Mouse (Mus musculus): Measurements from ENCODE around the gene Xpnpep3. TPM values are rescaled to one million over a fixed set of nuclear protein-coding genes. Genes with fewer than 3 reads are reported as not detected.
A peak's percentile ranks its signal among the peaks of the same experiment; 100 is the strongest.

Gene Xpnpep3
- total and polyA plus RNA-seq, 3 experiments = 5.8 to 12.9 (median 10.8) TPM

- TF ChIP-seq EP300 (IDR thresholded peaks at IDR 0.05; ENCODE audit: insufficient read depth, low read depth, low read length) (no peak), POLR2A (IDR thresholded peaks at IDR 0.05; ENCODE audit: insufficient read depth, low read depth, low read length) (no peak), CTCF (IDR thresholded peaks at IDR 0.05) (no peak)
- Histone ChIP-seq H3K79me2 (replicated peaks; ENCODE audit: control insufficient read depth, insufficient read depth, low read length) (0 out of 2 replicates have a peak, but pooled peaks cover 2% of the 10 kb centered on the region), H3K36me3 (ENCODE audit: control insufficient read depth, insufficient read depth, low read length) (peaks cover 9% of the 10 kb centered on the region), H3K27ac (no peak overlapping the region), H3K9ac (ENCODE audit: low read depth, low read length) (no peak overlapping the region), H3K27me3 (ENCODE audit: control insufficient read depth, insufficient read depth, low read length) (no peaks in the 10 kb centered on the region), H3K4me1 (ENCODE audit: control insufficient read depth, insufficient read depth, low read length) (peaks cover 8% of the 10 kb centered on the region), H3K4me3 (no peak overlapping the region)
- intact Hi-C loops (cut with DNase I) = no loop called here
- WGBS = 53% methylated on average over 3 of the region's 3 CpGs
- DNase-seq = no peak
These were observed 41.0 kb upstream of the Xpnpep3 start for GRCm38 (mm10) chr15:81358943-81359342.

- H3K27ac ChIP-seq = no peak overlapping the region
- TF ChIP-seq POLR2A (IDR thresholded peaks at IDR 0.05; ENCODE audit: insufficient read depth, low read depth, low read length) (no peak), EP300 (IDR thresholded peaks at IDR 0.05; ENCODE audit: insufficient read depth, low read depth, low read length) (no peak), CTCF (IDR thresholded peaks at IDR 0.05) (no peak)
- intact Hi-C loops (cut with DNase I) = no loop called here
- no peak overlapping the region; the same call in 1 of the 2 replicates for H3K4me3 ChIP-seq
- no peak for DNase-seq
- no peak overlapping the region for H3K9ac ChIP-seq (ENCODE audit: low read depth, low read length)
- peaks cover 9% of the 10 kb centered on the region for H3K36me3 ChIP-seq (ENCODE audit: control insufficient read depth, insufficient read depth, low read length)
- H3K27me3 ChIP-seq (ENCODE audit: control insufficient read depth, insufficient read depth, low read length) = no peaks in the 10 kb centered on the region
- 86% methylated on average over 5 of the region's 5 CpGs for WGBS
- H3K4me1 ChIP-seq (ENCODE audit: control insufficient read depth, insufficient read depth, low read length) = peaks cover 8% of the 10 kb centered on the region
- H3K79me2 ChIP-seq (replicated peaks; ENCODE audit: control insufficient read depth, insufficient read depth, low read length) = 0 out of 2 replicates have a peak, but pooled peaks cover 2% of the 10 kb centered on the region
These were observed 40.5 kb upstream of the Xpnpep3 start for GRCm38 (mm10) chr15:81359421-81359820.

- peak within 1 kb of the TSS; percentile 88 for H3K9ac ChIP-seq (ENCODE audit: low read depth, low read length)
- peak; percentile 94 to 95 for DNase-seq
- peaks cover 9% of the 10 kb centered on the region for H3K36me3 ChIP-seq (ENCODE audit: control insufficient read depth, insufficient read depth, low read length)
- H3K4me1 ChIP-seq (ENCODE audit: control insufficient read depth, insufficient read depth, low read length) = peaks cover 8% of the 10 kb centered on the region
- WGBS = under 1% methylated on average over 30 of the region's 30 CpGs
- TF ChIP-seq CTCF (IDR thresholded peaks at IDR 0.05) (no peak), EP300 (IDR thresholded peaks at IDR 0.05; ENCODE audit: insufficient read depth, low read depth, low read length) (0 out of 2 replicates have a peak, but pooled peaks have one; percentile 62), POLR2A (IDR thresholded peaks at IDR 0.05; ENCODE audit: insufficient read depth, low read depth, low read length) (peak; percentile 80)
- H3K79me2 ChIP-seq (replicated peaks; ENCODE audit: control insufficient read depth, insufficient read depth, low read length) = 0 out of 2 replicates have a peak, but pooled peaks cover 2% of the 10 kb centered on the region
- intact Hi-C loops (cut with DNase I) = loop anchor here (2.0 kb wide), 1 partner anchor 40 kb away; the partner anchor contains the start of genes St13 and Xpnpep3
- peak within 1 kb of the TSS; percentile 63 for H3K4me3 ChIP-seq
- H3K27me3 ChIP-seq (ENCODE audit: control insufficient read depth, insufficient read depth, low read length) = no peaks in the 10 kb centered on the region
- peak within 1 kb of the TSS; percentile 75 for H3K27ac ChIP-seq
These were observed 39.5 kb upstream of the Xpnpep3 start, which contains the start of gene Slc25a17 for GRCm38 (mm10) chr15:81360345-81361021. Gene Slc25a17, minus strand, starts transcription at chr15:81360812.

- Histone ChIP-seq H3K79me2 (replicated peaks; ENCODE audit: control insufficient read depth, insufficient read depth, low read length) (0 out of 2 replicates have a peak, but pooled peaks cover 2% of the 10 kb centered on the region), H3K27ac (peak overlapping the region; percentile 75), H3K27me3 (ENCODE audit: control insufficient read depth, insufficient read depth, low read length) (no peaks in the 10 kb centered on the region), H3K4me1 (ENCODE audit: control insufficient read depth, insufficient read depth, low read length) (peaks cover 8% of the 10 kb centered on the region), H3K9ac (ENCODE audit: low read depth, low read length) (peak overlapping the region; percentile 55), H3K36me3 (ENCODE audit: control insufficient read depth, insufficient read depth, low read length) (peaks cover 14% of the 10 kb centered on the region), H3K4me3 (peak overlapping the region; percentile 63)
- TF ChIP-seq CTCF (IDR thresholded peaks at IDR 0.05) (no peak), EP300 (IDR thresholded peaks at IDR 0.05; ENCODE audit: insufficient read depth, low read depth, low read length) (no peak), POLR2A (IDR thresholded peaks at IDR 0.05; ENCODE audit: insufficient read depth, low read depth, low read length) (no peak)
- 37% methylated on average over 6 of the region's 6 CpGs for WGBS
- intact Hi-C loops (cut with DNase I) = loop anchor here (2.0 kb wide), 1 partner anchor 40 kb away; the partner anchor contains the start of genes St13 and Xpnpep3
- DNase-seq = no peak
These were observed 38.9 kb upstream of the Xpnpep3 start for GRCm38 (mm10) chr15:81361022-81361404.

GRCm38 (mm10) chr15:81361417-81362015 lies 38.4 kb upstream of the Xpnpep3 start:
- DNase-seq = no peak
- TF ChIP-seq POLR2A (IDR thresholded peaks at IDR 0.05; ENCODE audit: insufficient read depth, low read depth, low read length) = no peak
- no peak for TF ChIP-seq EP300 (IDR thresholded peaks at IDR 0.05; ENCODE audit: insufficient read depth, low read depth, low read length)
- no peak for TF ChIP-seq CTCF (IDR thresholded peaks at IDR 0.05)
- 26% methylated on average over 10 of the region's 10 CpGs for WGBS
- no peak overlapping the region; the same call in 1 of the 2 replicates for H3K9ac ChIP-seq (ENCODE audit: low read depth, low read length)
- H3K36me3 ChIP-seq (ENCODE audit: control insufficient read depth, insufficient read depth, low read length) = peaks cover 14% of the 10 kb centered on the region
- peaks cover 8% of the 10 kb centered on the region for H3K4me1 ChIP-seq (ENCODE audit: control insufficient read depth, insufficient read depth, low read length)
- 0 out of 2 replicates have a peak, but pooled peaks cover 2% of the 10 kb centered on the region for H3K79me2 ChIP-seq (replicated peaks; ENCODE audit: control insufficient read depth, insufficient read depth, low read length)
- intact Hi-C loops (cut with DNase I) = loop anchor here (2.0 kb wide), 1 partner anchor 39 kb away; the partner anchor contains the start of genes St13 and Xpnpep3
- peak overlapping the region; percentile 18; the same call in 1 of the 2 replicates for H3K27ac ChIP-seq
- no peaks in the 10 kb centered on the region for H3K27me3 ChIP-seq (ENCODE audit: control insufficient read depth, insufficient read depth, low read length)
- no peak overlapping the region for H3K4me3 ChIP-seq
